Comparison of ENCODE assay signal across 7 mouse cellular contexts in the genomic region with DNA sequence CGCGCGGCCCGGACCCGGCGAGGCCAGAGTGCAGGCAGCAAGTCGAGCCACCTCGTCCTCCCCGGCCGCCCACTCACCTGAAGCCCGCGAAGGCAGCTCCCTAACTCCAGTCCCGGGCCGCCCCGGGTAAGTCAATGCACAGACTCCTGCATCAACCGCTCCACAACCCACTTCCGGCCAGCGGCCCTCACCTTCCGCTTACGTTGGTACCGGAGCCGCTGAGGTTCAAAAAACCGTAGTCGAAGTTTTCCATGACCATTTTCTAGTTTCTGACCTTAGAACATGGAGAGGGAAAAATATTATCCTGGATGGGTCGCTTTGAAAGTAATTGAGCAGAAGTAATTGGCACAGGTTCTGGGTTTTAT. TPM values are rescaled to one million over a fixed set of nuclear protein-coding genes. Genes with fewer than 3 reads are reported as not detected.
A peak's percentile ranks its signal among the peaks of the same experiment; 100 is the strongest.
DNase-seq lines count a peak whose midpoint lies in the region; ATAC-seq lines count a peak whose summit lies in the region.

A gene (minus strand): TSS at position 189 of the 365 bp plus-strand sequence.
A gene (minus strand): TSS at position 200 of the 365 bp plus-strand sequence.

- WGBS in embryonic facial prominence, embryonic 11.5 days = 0% methylated on average over 25 of the region's 25 CpGs
- WGBS in limb, embryonic 11.5 days = under 1% methylated on average over 25 of the region's 25 CpGs
- under 1% methylated on average over 25 of the region's 25 CpGs for WGBS in midbrain, embryonic 14.5 days

- H3K9me3 ChIP-seq in embryonic facial prominence, embryonic 11.5 days (replicated peaks; ENCODE audit: control insufficient read depth, low read length) = no peaks in the 10 kb centered on the region
- H3K9me3 ChIP-seq in limb, embryonic 11.5 days (ENCODE audit: control insufficient read depth, low read length) = no peaks in the 10 kb centered on the region
- H3K9me3 ChIP-seq in midbrain, embryonic 14.5 days (ENCODE audit: control insufficient read depth, low read length) = no peaks in the 10 kb centered on the region

- H3K4me3 ChIP-seq in embryonic facial prominence, embryonic 11.5 days (ENCODE audit: low read depth, low read length) = peak within 1 kb of the TSS; percentile 82
- peak within 1 kb of the TSS; percentile 92 for H3K4me3 ChIP-seq in limb, embryonic 11.5 days (ENCODE audit: low read depth, low read length)
- peak within 1 kb of the TSS; percentile 98 for H3K4me3 ChIP-seq in midbrain, embryonic 14.5 days (replicated peaks; ENCODE audit: low read depth, low read length)

- ATAC-seq in embryonic facial prominence, embryonic 11.5 days (replicated peaks; ENCODE audit: insufficient number of reproducible peaks, low FRiP score, low TSS enrichment, low read depth) = peak; percentile 67
- peak; percentile 78 for ATAC-seq in granulocyte monocyte progenitor cell, adult 5-6 weeks (replicated peaks; ENCODE audit: poor library complexity, severe bottlenecking)
- peak; percentile 69; the same call in 1 of the 2 replicates for ATAC-seq in limb, embryonic 11.5 days (ENCODE audit: insufficient number of reproducible peaks, low FRiP score, low TSS enrichment, low read depth)
- ATAC-seq in midbrain, embryonic 14.5 days (ENCODE audit: low FRiP score, low TSS enrichment) = peak; percentile 84

- no peak within 1 kb of the TSS for H3K27ac ChIP-seq in embryonic facial prominence, embryonic 11.5 days (replicated peaks; ENCODE audit: low read depth, low read length)
- H3K27ac ChIP-seq in limb, embryonic 11.5 days (replicated peaks; ENCODE audit: low read depth, low read length) = peak within 1 kb of the TSS; percentile 49
- peak within 1 kb of the TSS; percentile 64 for H3K27ac ChIP-seq in midbrain, embryonic 14.5 days (replicated peaks; ENCODE audit: low read depth, low read length)

- H3K36me3 ChIP-seq in embryonic facial prominence, embryonic 11.5 days (replicated peaks; ENCODE audit: control insufficient read depth, insufficient read depth, low read depth, low read length) = no peaks in the 10 kb centered on the region; the same call in 1 of the 2 replicates
- peaks cover 10% of the 10 kb centered on the region; the same call in 1 of the 2 replicates for H3K36me3 ChIP-seq in limb, embryonic 11.5 days (ENCODE audit: control insufficient read depth, insufficient read depth, low read length)
- peaks cover 20% of the 10 kb centered on the region for H3K36me3 ChIP-seq in midbrain, embryonic 14.5 days (ENCODE audit: control insufficient read depth, insufficient read depth, low read length)

- DNase-seq in adrenal gland, postnatal 14 days = peak; percentile 94
- peak; percentile 93 for DNase-seq in embryonic facial prominence, embryonic 11.5 days (ENCODE audit: low spot score)
- peak; percentile 85 for DNase-seq in kidney, adult 11 months
- peak; percentile 92 for DNase-seq in limb, embryonic 11.5 days (ENCODE audit: low spot score)
- peak; percentile 94 for DNase-seq in midbrain, embryonic 14.5 days
- DNase-seq in spleen, adult 18-20 months = peak; percentile 70 to 88

- H3K4me2 ChIP-seq in embryonic facial prominence, embryonic 11.5 days (ENCODE audit: low read depth, low read length) = peak within 1 kb of the TSS; percentile 78
- peak within 1 kb of the TSS; percentile 85 for H3K4me2 ChIP-seq in limb, embryonic 11.5 days (ENCODE audit: low read depth, severe bottlenecking)
- H3K4me2 ChIP-seq in midbrain, embryonic 14.5 days (ENCODE audit: low read length) = peak within 1 kb of the TSS; percentile 94

- H3K27me3 ChIP-seq in embryonic facial prominence, embryonic 11.5 days (ENCODE audit: control insufficient read depth, insufficient read depth, low read length) = peaks cover 4% of the 10 kb centered on the region
- peaks cover 8% of the 10 kb centered on the region for H3K27me3 ChIP-seq in limb, embryonic 11.5 days (ENCODE audit: control insufficient read depth, insufficient read depth, low read length)
- peaks cover 14% of the 10 kb centered on the region for H3K27me3 ChIP-seq in midbrain, embryonic 14.5 days (ENCODE audit: control insufficient read depth, insufficient read depth, low read length)

- H3K4me1 ChIP-seq in embryonic facial prominence, embryonic 11.5 days (ENCODE audit: control insufficient read depth, insufficient read depth, low read length) = peaks cover 2% of the 10 kb centered on the region; the same call in 1 of the 2 replicates
- peaks cover 11% of the 10 kb centered on the region for H3K4me1 ChIP-seq in limb, embryonic 11.5 days (ENCODE audit: control insufficient read depth, insufficient read depth, low read length)
- H3K4me1 ChIP-seq in midbrain, embryonic 14.5 days (ENCODE audit: control insufficient read depth, insufficient read depth, low read length) = peaks cover 12% of the 10 kb centered on the region

- H3K9ac ChIP-seq in embryonic facial prominence, embryonic 11.5 days (replicated peaks; ENCODE audit: low read length) = peak within 1 kb of the TSS; percentile 92
- peak within 1 kb of the TSS; percentile 86 for H3K9ac ChIP-seq in limb, embryonic 11.5 days (ENCODE audit: low read length)
- H3K9ac ChIP-seq in midbrain, embryonic 14.5 days (replicated peaks; ENCODE audit: low read length) = peak within 1 kb of the TSS; percentile 87

RNA-seq across cellular contexts. Expression of the first gene that starts in this region (rescaled TPM):
- total RNA-seq in adrenal gland, postnatal 14 days (2021) = 13.4 and 14.0 TPM in 2 replicates
- 23.8 and 24.7 TPM in 2 replicates for polyA plus RNA-seq in embryonic facial prominence, embryonic 11.5 days (2014; fragmentation: Nextera tagmentation; extraction: Ambion mirVana)
- 15.6 and 16.3 TPM in 2 replicates for total RNA-seq in granulocyte monocyte progenitor cell, adult 5-6 weeks (2014; fragmentation: Nextera tagmentation)
- total RNA-seq in granulocyte monocyte progenitor cell, adult 5-6 weeks (2017) = 17.1 and 19.3 TPM in 2 replicates
- 23.4 and 24.9 TPM in 2 replicates for polyA plus RNA-seq in limb, embryonic 11.5 days (2014; fragmentation: Nextera tagmentation; extraction: Ambion mirVana)
- 7.4 and 13.8 TPM in 2 replicates for polyA plus RNA-seq in midbrain, embryonic 14.5 days (2014; fragmentation: Nextera tagmentation; extraction: Ambion mirVana)

RNA-seq across cellular contexts. Expression of the second gene that starts in this region (rescaled TPM):
- 5.1 and 5.6 TPM in 2 replicates for total RNA-seq in adrenal gland, postnatal 14 days (2021)
- 19.8 and 19.9 TPM in 2 replicates for polyA plus RNA-seq in embryonic facial prominence, embryonic 11.5 days (2014; fragmentation: Nextera tagmentation; extraction: Ambion mirVana)
- total RNA-seq in granulocyte monocyte progenitor cell, adult 5-6 weeks (2014; fragmentation: Nextera tagmentation) = 7.0 and 9.3 TPM in 2 replicates
- 5.9 and 10.0 TPM in 2 replicates for total RNA-seq in granulocyte monocyte progenitor cell, adult 5-6 weeks (2017)
- 16.6 and 21.1 TPM in 2 replicates for polyA plus RNA-seq in limb, embryonic 11.5 days (2014; fragmentation: Nextera tagmentation; extraction: Ambion mirVana)
- 10.6 and 13.0 TPM in 2 replicates for polyA plus RNA-seq in midbrain, embryonic 14.5 days (2014; fragmentation: Nextera tagmentation; extraction: Ambion mirVana)
